Mouse (Mus musculus): ENCODE data around the gene Eif2ak4.

Gene Eif2ak4

DNA sequence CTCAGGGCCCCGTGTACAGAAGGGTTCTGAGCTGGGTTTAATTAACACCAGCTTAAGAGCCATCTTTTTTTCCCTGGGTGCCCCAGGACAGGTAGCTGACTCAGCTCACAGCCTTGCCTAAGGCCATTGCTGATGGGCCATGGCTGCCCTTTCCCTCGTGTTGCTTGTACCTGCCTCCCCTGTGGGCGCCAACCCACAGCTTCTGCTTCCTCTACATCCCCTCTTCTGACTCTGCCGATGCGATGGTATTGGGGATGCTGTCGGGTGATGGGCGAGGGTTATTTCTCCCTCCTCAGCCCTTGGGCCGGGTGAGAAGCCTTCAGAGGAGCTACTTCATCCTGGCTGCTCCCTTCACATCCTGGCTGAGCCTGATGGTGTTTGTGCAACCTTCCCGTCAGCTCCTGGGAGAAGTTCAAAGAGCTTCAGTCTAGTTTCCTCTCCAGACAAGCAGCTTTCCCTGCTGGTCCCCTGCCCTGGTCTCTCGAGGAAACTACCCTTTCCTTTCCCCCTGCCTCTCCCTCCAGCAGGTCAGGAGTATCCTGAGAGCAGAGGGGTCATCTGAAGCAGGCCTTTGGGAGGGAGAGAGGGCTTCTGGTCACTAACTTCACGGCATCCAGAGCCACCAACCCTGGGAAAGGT is 123.5 kb downstream of the Eif2ak4 start:
- DNase-seq: no peak

DNA sequence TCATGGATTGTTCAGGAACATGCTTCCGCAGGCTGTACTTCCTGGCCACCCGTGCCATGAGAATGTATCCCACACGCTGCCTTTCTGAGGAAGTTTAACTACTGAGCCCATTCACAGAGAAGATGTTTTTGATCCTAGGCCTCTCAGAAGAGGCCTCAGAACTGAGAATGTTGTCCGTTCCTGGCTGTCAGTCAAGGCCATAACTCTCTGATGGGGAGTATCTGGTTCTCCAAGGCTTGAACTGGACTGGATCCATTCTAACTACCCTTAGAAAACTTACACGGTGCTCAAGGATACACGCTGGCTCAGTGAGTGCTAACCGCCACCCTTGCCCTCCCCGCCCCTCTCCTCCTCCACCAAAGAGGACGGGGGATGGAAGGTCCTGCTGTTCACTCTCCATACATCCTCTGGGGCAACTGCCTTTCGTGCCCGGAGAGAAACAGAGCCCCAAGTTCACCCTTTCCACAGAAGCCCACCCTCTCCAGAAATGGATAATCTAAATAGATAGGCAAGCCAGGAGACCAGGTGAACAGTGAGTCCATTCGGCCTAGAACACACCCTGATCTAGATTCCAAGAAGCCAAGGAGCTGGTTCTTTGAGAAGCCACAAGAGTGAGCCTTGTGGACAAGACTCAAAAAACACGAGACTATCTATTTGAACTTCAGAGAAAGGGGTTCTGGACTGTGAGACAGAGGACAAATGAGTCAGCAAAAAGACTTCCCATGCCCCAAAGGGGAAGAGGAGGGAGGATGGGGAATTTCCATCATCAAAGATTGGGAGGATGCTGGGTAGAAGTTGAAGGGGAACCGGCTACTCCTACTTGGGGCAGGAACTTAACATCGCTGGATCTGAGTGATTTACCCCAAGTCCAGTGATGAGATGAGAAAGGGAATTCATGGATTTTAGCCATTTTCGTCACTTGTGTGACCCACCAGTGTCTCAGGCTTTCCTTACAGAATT is 124.3 kb downstream of the Eif2ak4 start:
- no peak for DNase-seq

- DNase-seq: no peak
These were observed 131.9 kb downstream of the Eif2ak4 start for GRCm38 (mm10) chr2:118520042-118520933.

DNA sequence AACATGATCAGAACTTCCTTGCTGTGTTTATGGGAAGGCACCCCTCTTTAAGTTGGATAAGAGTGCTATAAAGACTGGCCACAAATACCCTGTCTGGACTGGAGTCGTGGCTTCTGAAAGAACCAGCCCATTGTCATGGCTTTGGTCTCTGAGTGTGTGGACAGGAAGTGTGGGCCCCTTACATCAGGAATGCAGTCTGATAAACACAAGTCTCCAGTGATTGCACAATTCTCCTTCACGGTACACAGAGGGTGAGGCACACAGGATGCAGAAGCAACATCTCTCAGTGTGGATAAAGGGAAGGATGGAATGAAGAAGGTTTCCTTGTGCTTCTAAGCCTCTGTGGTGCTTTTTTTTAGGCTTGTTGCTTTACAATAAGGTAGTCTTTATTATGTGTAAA is 133.8 kb downstream of the Eif2ak4 start:
- no peak for DNase-seq

- DNase-seq: no peak
These were observed 134.8 kb downstream of the Eif2ak4 start for GRCm38 (mm10) chr2:118523163-118523730.

- no peak for DNase-seq
These were observed 136.4 kb downstream of the Eif2ak4 start for GRCm38 (mm10) chr2:118524811-118525210.
